Mouse (Mus musculus) mesoderm, embryonic 11.5 days (tissue): Measurements from ENCODE around the gene Gm19410.

Experiments
- DNase-seq: peaks from one replicate; pipeline ENCODE4 v3.0.0-alpha.2; 2012; ENCODE audit warnings: low read depth, low spot score

Gene Gm19410

GRCm38 (mm10) chr8:35765499-35766193 lies at the start of gene Gm19410:
Gm19410 (plus strand) TSS chr8:35765790.
- DNase-seq, result peak; percentile 25

- DNase-seq, result no peak
Observed at GRCm38 (mm10) chr8:35730776-35731175, 34.8 kb upstream of the Gm19410 start.

- no peak for DNase-seq
Observed at GRCm38 (mm10) chr8:35735438-35735837, 30.2 kb upstream of the Gm19410 start.

GRCm38 (mm10) chr8:35756202-35756601 lies 9.4 kb upstream of the Gm19410 start:
- DNase-seq, result no peak

- peak; percentile 5 for DNase-seq
Observed at GRCm38 (mm10) chr8:35765020-35765419, 570 bp upstream of the Gm19410 start.

GRCm38 (mm10) chr8:35773508-35773907 lies 7.9 kb downstream of the Gm19410 start:
- peak; percentile 12 for DNase-seq
